Mouse (Mus musculus) liver, embryonic 13.5 days (tissue): Measurements from ENCODE around the gene Acaa1b. TPM values are rescaled to one million over a fixed set of nuclear protein-coding genes. Genes with fewer than 3 reads are reported as not detected.
A peak's percentile ranks its signal among the peaks of the same experiment; 100 is the strongest.

ENCODE experiments used
- ATAC-seq: fragments of 200-750 bp; cut with Nextera tagmentation; 2 replicates; pipeline ENCODE4 v1.8.0; 2017; ENCODE audit warnings: low read depth, mild to moderate bottlenecking, moderate number of reproducible peaks, moderate library complexity
- DNase-seq: peaks from one replicate; pipeline ENCODE4 v3.0.0; 2022
- H3K27ac ChIP-seq: fragments of 300-500 bp; sonication (generic); 2 replicates; pipeline ENCODE4 v1.5.1; 2015; ENCODE audit warnings: moderate library complexity, mild to moderate bottlenecking, inconsistent platforms
- H3K27me3 ChIP-seq: fragments of 300-500 bp; sonication (generic); 2 replicates; pipeline ENCODE4 v1.6.1; 2015; ENCODE audit warnings: mild to moderate bottlenecking, inconsistent platforms
- H3K36me3 ChIP-seq: fragments of 300-500 bp; sonication (generic); 2 replicates; pipeline ENCODE4 v1.6.1; 2015; ENCODE audit warnings: mild to moderate bottlenecking, inconsistent platforms
- H3K4me1 ChIP-seq: fragments of 300-500 bp; sonication (generic); replicated peaks from 2 replicates; pipeline ENCODE4 v1.6.1; 2015; ENCODE audit warnings: inconsistent platforms
- H3K4me2 ChIP-seq: fragments of 300-500 bp; sonication (generic); 2 replicates; pipeline ENCODE4 v1.6.1; 2015; ENCODE audit warnings: inconsistent platforms, mild to moderate bottlenecking, moderate library complexity
- H3K4me3 ChIP-seq: fragments of 300-500 bp; sonication (generic); replicated peaks from 2 replicates; pipeline ENCODE4 v1.5.1; 2015; ENCODE audit warnings: mild to moderate bottlenecking, inconsistent platforms
- H3K9ac ChIP-seq: fragments of 300-500 bp; sonication (generic); 2 replicates; pipeline ENCODE4 v1.6.1; 2015; ENCODE audit warnings: mild to moderate bottlenecking, inconsistent platforms
- H3K9me3 ChIP-seq: fragments of 300-500 bp; sonication (generic); replicated peaks from 2 replicates; pipeline ENCODE4 v1.6.1; 2016; ENCODE audit warnings: inconsistent platforms
- WGBS: fragments of 180-500 bp; shearing (Covaris S2); methylation state at CpG from one replicate; pipeline ENCODE4 v1.1.7; 2015; ENCODE audit not compliant: insufficient replicate concordance; 5-methylcytosine and 5-hydroxymethylcytosine counted together
- polyA plus RNA-seq: library from polyadenylated mRNA; unstranded; fragments of >200 nt; fragmentation: Nextera tagmentation; extraction: Ambion mirVana; gene quantifications from 2 replicates; pipeline ENCODE4 v1.2.1, GENCODE M21; 2015

Acaa1b gene
- 2.6 and 3.1 TPM in 2 replicates for polyA plus RNA-seq

GRCm38 (mm10) chr9:119156278-119157201 lies at the start of gene Acaa1b:
Acaa1b (minus strand) TSS chr9:119157093.
- peak within 1 kb of the TSS; percentile 52 for H3K4me3 ChIP-seq
- no peaks in the 10 kb centered on the region for H3K9me3 ChIP-seq
- WGBS, result 1% methylated on average over 65 of the region's 65 CpGs
- ATAC-seq, result peak; percentile 67
- peak; percentile 18 for DNase-seq
- H3K27me3 ChIP-seq, result peaks cover 30% of the 10 kb centered on the region
- H3K27ac ChIP-seq, result no peak within 1 kb of the TSS
- peak within 1 kb of the TSS; percentile 62 for H3K4me2 ChIP-seq
- no peaks in the 10 kb centered on the region for H3K36me3 ChIP-seq
- 0 out of 2 replicates have a peak, but pooled peaks cover 5% of the 10 kb centered on the region for H3K4me1 ChIP-seq
- H3K9ac ChIP-seq, result no peak within 1 kb of the TSS; the same call in 1 of the 2 replicates

- no peak for DNase-seq
- Histone ChIP-seq H3K4me3 (no peak overlapping the region), H3K27ac (no peak overlapping the region), H3K4me2 (no peak overlapping the region), H3K9ac (no peak overlapping the region), H3K36me3 (no peaks in the 10 kb centered on the region), H3K27me3 (no peaks in the 10 kb centered on the region), H3K9me3 (no peaks in the 10 kb centered on the region; the same call in 1 of the 2 replicates), H3K4me1 (no peaks in the 10 kb centered on the region)
- 59% methylated on average over 2 of the region's 2 CpGs for WGBS
- no peak for ATAC-seq
Observed at GRCm38 (mm10) chr9:119206666-119207065, 49.8 kb upstream of the Acaa1b start.

- Histone ChIP-seq H3K9me3 (no peaks in the 10 kb centered on the region; the same call in 1 of the 2 replicates), H3K4me1 (no peaks in the 10 kb centered on the region), H3K36me3 (no peaks in the 10 kb centered on the region), H3K27ac (no peak overlapping the region), H3K4me3 (no peak overlapping the region), H3K4me2 (no peak overlapping the region), H3K9ac (no peak overlapping the region), H3K27me3 (no peaks in the 10 kb centered on the region)
- 70% methylated on average over 5 of the region's 5 CpGs for WGBS
- DNase-seq (no peak), ATAC-seq (no peak)
Observed at GRCm38 (mm10) chr9:119205756-119206155, 48.9 kb upstream of the Acaa1b start.

- H3K36me3 ChIP-seq, result no peaks in the 10 kb centered on the region
- H3K4me2 ChIP-seq, result no peak overlapping the region
- no peak overlapping the region for H3K27ac ChIP-seq
- DNase-seq (no peak), ATAC-seq (no peak)
- no peaks in the 10 kb centered on the region for H3K4me1 ChIP-seq
- WGBS, result 75% methylated on average over 9 of the region's 9 CpGs
- no peaks in the 10 kb centered on the region; the same call in 1 of the 2 replicates for H3K9me3 ChIP-seq
- no peaks in the 10 kb centered on the region for H3K27me3 ChIP-seq
- H3K4me3 ChIP-seq, result no peak overlapping the region
- no peak overlapping the region for H3K9ac ChIP-seq
Observed at GRCm38 (mm10) chr9:119203617-119204016, 46.7 kb upstream of the Acaa1b start.

GRCm38 (mm10) chr9:119201653-119202052 lies 44.8 kb upstream of the Acaa1b start:
- ATAC-seq (no peak), DNase-seq (no peak)
- no peak overlapping the region for H3K9ac ChIP-seq
- WGBS, result 63% methylated on average over 5 of the region's 5 CpGs
- H3K36me3 ChIP-seq, result no peaks in the 10 kb centered on the region
- H3K4me2 ChIP-seq, result no peak overlapping the region
- no peak overlapping the region for H3K4me3 ChIP-seq
- H3K27me3 ChIP-seq, result no peaks in the 10 kb centered on the region
- no peaks in the 10 kb centered on the region; the same call in 1 of the 2 replicates for H3K9me3 ChIP-seq
- H3K4me1 ChIP-seq, result no peaks in the 10 kb centered on the region
- no peak overlapping the region for H3K27ac ChIP-seq

- H3K27me3 ChIP-seq, result no peaks in the 10 kb centered on the region
- no peak overlapping the region for H3K27ac ChIP-seq
- H3K4me1 ChIP-seq, result no peaks in the 10 kb centered on the region
- DNase-seq (no peak), ATAC-seq (no peak)
- 61% methylated on average over 10 of the region's 10 CpGs for WGBS
- H3K4me3 ChIP-seq, result no peak overlapping the region
- H3K9ac ChIP-seq, result no peak overlapping the region
- no peak overlapping the region for H3K4me2 ChIP-seq
- no peaks in the 10 kb centered on the region for H3K36me3 ChIP-seq
- no peaks in the 10 kb centered on the region for H3K9me3 ChIP-seq
Observed at GRCm38 (mm10) chr9:119199151-119199861, 42.4 kb upstream of the Acaa1b start.

- 35% methylated on average over 11 of the region's 11 CpGs for WGBS
- Histone ChIP-seq H3K4me1 (no peaks in the 10 kb centered on the region), H3K36me3 (no peaks in the 10 kb centered on the region), H3K4me2 (no peak overlapping the region), H3K4me3 (no peak overlapping the region), H3K27ac (no peak overlapping the region), H3K9me3 (no peaks in the 10 kb centered on the region), H3K9ac (no peak overlapping the region), H3K27me3 (no peaks in the 10 kb centered on the region)
- DNase-seq (peak; percentile 8), ATAC-seq (no peak; the same call in 1 of the 2 replicates)
Observed at GRCm38 (mm10) chr9:119192202-119192990, 35.5 kb upstream of the Acaa1b start.

GRCm38 (mm10) chr9:119181241-119181728 lies 24.4 kb upstream of the Acaa1b start:
- 28% methylated on average over 3 of the region's 3 CpGs for WGBS
- Histone ChIP-seq H3K27ac (no peak overlapping the region), H3K4me3 (no peak overlapping the region), H3K9ac (no peak overlapping the region), H3K27me3 (no peaks in the 10 kb centered on the region), H3K9me3 (no peaks in the 10 kb centered on the region), H3K36me3 (no peaks in the 10 kb centered on the region), H3K4me2 (no peak overlapping the region), H3K4me1 (no peaks in the 10 kb centered on the region)
- DNase-seq, result no peak
- ATAC-seq, result no peak

GRCm38 (mm10) chr9:119179292-119179691 lies 22.4 kb upstream of the Acaa1b start:
- no peaks in the 10 kb centered on the region for H3K27me3 ChIP-seq
- ATAC-seq, result no peak
- H3K9me3 ChIP-seq, result no peaks in the 10 kb centered on the region
- no peak overlapping the region for H3K4me3 ChIP-seq
- WGBS, result 67% methylated on average over 11 of the region's 11 CpGs
- no peaks in the 10 kb centered on the region for H3K4me1 ChIP-seq
- no peak overlapping the region for H3K4me2 ChIP-seq
- DNase-seq, result no peak
- H3K27ac ChIP-seq, result no peak overlapping the region
- H3K9ac ChIP-seq, result no peak overlapping the region
- H3K36me3 ChIP-seq, result no peaks in the 10 kb centered on the region

- no peaks in the 10 kb centered on the region for H3K27me3 ChIP-seq
- no peak overlapping the region for H3K4me2 ChIP-seq
- H3K36me3 ChIP-seq, result no peaks in the 10 kb centered on the region
- 88% methylated on average over 2 of the region's 2 CpGs for WGBS
- no peak overlapping the region for H3K9ac ChIP-seq
- ATAC-seq (no peak), DNase-seq (no peak)
- H3K9me3 ChIP-seq, result no peaks in the 10 kb centered on the region
- H3K4me1 ChIP-seq, result 0 out of 2 replicates have a peak, but pooled peaks cover 4% of the 10 kb centered on the region
- no peak overlapping the region for H3K4me3 ChIP-seq
- no peak overlapping the region for H3K27ac ChIP-seq
Observed at GRCm38 (mm10) chr9:119167608-119168007, 10.7 kb upstream of the Acaa1b start.
